Mouse (Mus musculus): Measurements from ENCODE around the gene Ndufc1. TPM values are rescaled to one million over a fixed set of nuclear protein-coding genes. Genes with fewer than 3 reads are reported as not detected.

The Ndufc1 gene
- polyA plus RNA-seq, 1 experiment from 2014 or later, result 1,554 TPM

- Histone ChIP-seq H3K27me3 (ENCODE audit: control insufficient read depth, insufficient read depth, low read length) (peaks cover 5% of the 10 kb centered on the region), H3K4me1 (ENCODE audit: control insufficient read depth, insufficient read depth, low read length) (peaks cover 10% of the 10 kb centered on the region), H3K9ac (ENCODE audit: low read length) (no peak overlapping the region), H3K4me3 (ENCODE audit: low read length) (peak overlapping the region; percentile 6; the same call in 1 of the 2 replicates), H3K4me2 (ENCODE audit: low read depth, low read length) (peak overlapping the region; percentile 23; the same call in 1 of the 2 replicates), H3K27ac (ENCODE audit: low read length) (no peak overlapping the region), H3K36me3 (ENCODE audit: control insufficient read depth, insufficient read depth) (peaks cover 10% of the 10 kb centered on the region), H3K9me3 (replicated peaks; ENCODE audit: control insufficient read depth, low read length) (no peaks in the 10 kb centered on the region)
- 68% methylated on average over 10 of the region's 10 CpGs for WGBS
- no peak for ATAC-seq (replicated peaks; ENCODE audit: extremely low read depth, insufficient read depth, low FRiP score)
These were observed 8.1 kb downstream of the Ndufc1 start for GRCm38 (mm10) chr3:51400682-51401081.

DNA sequence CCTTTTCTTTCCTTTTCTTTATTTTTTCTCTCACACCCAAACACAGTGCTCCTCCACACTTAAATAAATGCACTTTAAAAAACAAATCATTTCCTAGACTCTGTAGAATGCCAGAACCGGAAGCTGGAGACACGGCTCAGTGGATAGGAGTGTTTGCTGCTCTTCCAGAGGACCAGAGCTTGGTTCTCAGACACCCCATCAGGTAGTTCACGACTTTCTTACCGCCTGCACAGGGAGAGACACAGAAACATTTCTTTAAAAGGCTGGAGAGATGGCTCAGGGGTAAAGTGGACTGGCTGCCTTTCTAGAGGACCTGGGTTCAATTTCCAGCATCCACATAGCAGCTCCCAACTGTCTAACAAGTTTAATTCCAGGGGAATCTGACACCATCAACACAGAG lies 9.3 kb downstream of the Ndufc1 start:
- Histone ChIP-seq H3K4me1 (ENCODE audit: control insufficient read depth, insufficient read depth, low read length) (peaks cover 10% of the 10 kb centered on the region), H3K27me3 (ENCODE audit: control insufficient read depth, insufficient read depth, low read length) (peaks cover 8% of the 10 kb centered on the region), H3K4me2 (ENCODE audit: low read depth, low read length) (no peak overlapping the region), H3K27ac (ENCODE audit: low read length) (no peak overlapping the region), H3K4me3 (ENCODE audit: low read length) (no peak overlapping the region), H3K9me3 (replicated peaks; ENCODE audit: control insufficient read depth, low read length) (no peaks in the 10 kb centered on the region), H3K9ac (ENCODE audit: low read length) (no peak overlapping the region), H3K36me3 (ENCODE audit: control insufficient read depth, insufficient read depth) (peaks cover 7% of the 10 kb centered on the region)
- 56% methylated on average over 4 of the region's 4 CpGs for WGBS
- no peak for ATAC-seq (replicated peaks; ENCODE audit: extremely low read depth, insufficient read depth, low FRiP score)

GRCm38 (mm10) chr3:51398667-51399066 lies 10.1 kb downstream of the Ndufc1 start:
- WGBS, result 27% methylated on average over 3 of the region's 3 CpGs
- no peak for ATAC-seq (replicated peaks; ENCODE audit: extremely low read depth, insufficient read depth, low FRiP score)
- Histone ChIP-seq H3K36me3 (ENCODE audit: control insufficient read depth, insufficient read depth) (peaks cover 4% of the 10 kb centered on the region), H3K9ac (ENCODE audit: low read length) (no peak overlapping the region), H3K4me1 (ENCODE audit: control insufficient read depth, insufficient read depth, low read length) (peaks cover 10% of the 10 kb centered on the region), H3K4me2 (ENCODE audit: low read depth, low read length) (no peak overlapping the region), H3K27me3 (ENCODE audit: control insufficient read depth, insufficient read depth, low read length) (peaks cover 8% of the 10 kb centered on the region), H3K4me3 (ENCODE audit: low read length) (no peak overlapping the region), H3K27ac (ENCODE audit: low read length) (no peak overlapping the region), H3K9me3 (replicated peaks; ENCODE audit: control insufficient read depth, low read length) (no peaks in the 10 kb centered on the region)

GRCm38 (mm10) chr3:51397700-51398299 lies 11.0 kb downstream of the Ndufc1 start:
- H3K9ac ChIP-seq (ENCODE audit: low read length), result no peak overlapping the region
- H3K4me3 ChIP-seq (ENCODE audit: low read length), result no peak overlapping the region
- no peak overlapping the region for H3K4me2 ChIP-seq (ENCODE audit: low read depth, low read length)
- no peak for ATAC-seq (replicated peaks; ENCODE audit: extremely low read depth, insufficient read depth, low FRiP score)
- WGBS, result 57% methylated on average over 15 of the region's 15 CpGs
- H3K27ac ChIP-seq (ENCODE audit: low read length), result no peak overlapping the region
- peaks cover 8% of the 10 kb centered on the region for H3K27me3 ChIP-seq (ENCODE audit: control insufficient read depth, insufficient read depth, low read length)
- H3K4me1 ChIP-seq (ENCODE audit: control insufficient read depth, insufficient read depth, low read length), result peaks cover 10% of the 10 kb centered on the region
- no peaks in the 10 kb centered on the region; the same call in 1 of the 2 replicates for H3K36me3 ChIP-seq (ENCODE audit: control insufficient read depth, insufficient read depth)
- no peaks in the 10 kb centered on the region for H3K9me3 ChIP-seq (replicated peaks; ENCODE audit: control insufficient read depth, low read length)

GRCm38 (mm10) chr3:51396219-51397068 lies 12.3 kb downstream of the Ndufc1 start, which contains the start of gene Mgarp:
Gene Mgarp, minus strand, starts transcription at chr3:51396738.
- 0 out of 2 replicates have a peak within 1 kb of the TSS, but pooled peaks have one; percentile 3 for H3K27ac ChIP-seq (ENCODE audit: low read length)
- peaks cover 10% of the 10 kb centered on the region for H3K4me1 ChIP-seq (ENCODE audit: control insufficient read depth, insufficient read depth, low read length)
- 3% methylated on average over 41 of the region's 41 CpGs for WGBS
- peak; percentile 82 for ATAC-seq (replicated peaks; ENCODE audit: extremely low read depth, insufficient read depth, low FRiP score)
- H3K9ac ChIP-seq (ENCODE audit: low read length), result peak within 1 kb of the TSS; percentile 71
- H3K36me3 ChIP-seq (ENCODE audit: control insufficient read depth, insufficient read depth), result no peaks in the 10 kb centered on the region
- H3K4me2 ChIP-seq (ENCODE audit: low read depth, low read length), result peak within 1 kb of the TSS; percentile 80
- peak within 1 kb of the TSS; percentile 64 for H3K4me3 ChIP-seq (ENCODE audit: low read length)
- H3K27me3 ChIP-seq (ENCODE audit: control insufficient read depth, insufficient read depth, low read length), result peaks cover 8% of the 10 kb centered on the region
- no peaks in the 10 kb centered on the region for H3K9me3 ChIP-seq (replicated peaks; ENCODE audit: control insufficient read depth, low read length)

- Histone ChIP-seq H3K9ac (ENCODE audit: low read length) (no peak overlapping the region), H3K9me3 (replicated peaks; ENCODE audit: control insufficient read depth, low read length) (no peaks in the 10 kb centered on the region), H3K4me2 (ENCODE audit: low read depth, low read length) (peak overlapping the region; percentile 80), H3K4me3 (ENCODE audit: low read length) (no peak overlapping the region), H3K4me1 (ENCODE audit: control insufficient read depth, insufficient read depth, low read length) (peaks cover 10% of the 10 kb centered on the region), H3K36me3 (ENCODE audit: control insufficient read depth, insufficient read depth) (no peaks in the 10 kb centered on the region), H3K27ac (ENCODE audit: low read length) (no peak overlapping the region), H3K27me3 (ENCODE audit: control insufficient read depth, insufficient read depth, low read length) (peaks cover 8% of the 10 kb centered on the region)
- ATAC-seq (replicated peaks; ENCODE audit: extremely low read depth, insufficient read depth, low FRiP score), result no peak
- WGBS, result 40% methylated on average over 19 of the region's 19 CpGs
These were observed 13.2 kb downstream of the Ndufc1 start for GRCm38 (mm10) chr3:51395461-51396145.

GRCm38 (mm10) chr3:51394881-51395280 lies 13.9 kb downstream of the Ndufc1 start:
- H3K9me3 ChIP-seq (replicated peaks; ENCODE audit: control insufficient read depth, low read length), result no peaks in the 10 kb centered on the region
- H3K36me3 ChIP-seq (ENCODE audit: control insufficient read depth, insufficient read depth), result no peaks in the 10 kb centered on the region
- H3K27me3 ChIP-seq (ENCODE audit: control insufficient read depth, insufficient read depth, low read length), result peaks cover 8% of the 10 kb centered on the region
- WGBS, result 70% methylated on average over 3 of the region's 3 CpGs
- H3K4me1 ChIP-seq (ENCODE audit: control insufficient read depth, insufficient read depth, low read length), result peaks cover 10% of the 10 kb centered on the region
- H3K9ac ChIP-seq (ENCODE audit: low read length), result no peak overlapping the region
- no peak overlapping the region for H3K27ac ChIP-seq (ENCODE audit: low read length)
- H3K4me3 ChIP-seq (ENCODE audit: low read length), result no peak overlapping the region
- ATAC-seq (replicated peaks; ENCODE audit: extremely low read depth, insufficient read depth, low FRiP score), result no peak
- no peak overlapping the region for H3K4me2 ChIP-seq (ENCODE audit: low read depth, low read length)

DNA sequence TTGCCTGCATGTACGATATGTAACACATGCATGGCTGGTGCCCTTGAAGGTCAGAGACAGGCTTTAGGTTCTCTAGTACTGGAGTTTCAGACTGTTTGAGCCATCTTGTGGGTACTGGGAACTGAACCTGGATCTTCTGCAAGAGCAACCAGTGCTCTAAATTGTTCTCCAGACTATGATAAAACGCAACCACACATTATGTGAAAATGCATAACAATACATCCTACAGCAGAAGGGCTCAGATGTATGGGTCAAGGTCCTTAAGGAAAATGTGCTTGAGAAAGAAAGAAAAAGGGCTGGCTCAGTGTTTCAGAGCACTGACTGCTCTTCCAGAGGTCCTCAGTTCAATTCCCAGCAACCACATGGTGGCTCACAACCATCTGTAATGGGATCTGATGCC lies 15.1 kb downstream of the Ndufc1 start:
- Histone ChIP-seq H3K27me3 (ENCODE audit: control insufficient read depth, insufficient read depth, low read length) (peaks cover 8% of the 10 kb centered on the region), H3K4me3 (ENCODE audit: low read length) (no peak overlapping the region), H3K9ac (ENCODE audit: low read length) (no peak overlapping the region), H3K4me2 (ENCODE audit: low read depth, low read length) (no peak overlapping the region), H3K36me3 (ENCODE audit: control insufficient read depth, insufficient read depth) (no peaks in the 10 kb centered on the region), H3K27ac (ENCODE audit: low read length) (no peak overlapping the region), H3K9me3 (replicated peaks; ENCODE audit: control insufficient read depth, low read length) (no peaks in the 10 kb centered on the region), H3K4me1 (ENCODE audit: control insufficient read depth, insufficient read depth, low read length) (peaks cover 10% of the 10 kb centered on the region)
- no peak for ATAC-seq (replicated peaks; ENCODE audit: extremely low read depth, insufficient read depth, low FRiP score)
- 89% methylated on average over 2 of the region's 2 CpGs for WGBS

Measured in heart, embryonic 16.5 days (tissue).